Mouse (Mus musculus) kidney, postnatal 4 days (tissue): Measurements from ENCODE around the gene Wnt9a.
A peak's percentile ranks its signal among the peaks of the same experiment; 100 is the strongest.

Source experiments
- DNase-seq, 2 experiments: peaks; one replicate each; pipeline ENCODE4 v3.0.0; 2021; ENCODE audit warnings: mixed read lengths in 2 of 2

The Wnt9a gene

DNA sequence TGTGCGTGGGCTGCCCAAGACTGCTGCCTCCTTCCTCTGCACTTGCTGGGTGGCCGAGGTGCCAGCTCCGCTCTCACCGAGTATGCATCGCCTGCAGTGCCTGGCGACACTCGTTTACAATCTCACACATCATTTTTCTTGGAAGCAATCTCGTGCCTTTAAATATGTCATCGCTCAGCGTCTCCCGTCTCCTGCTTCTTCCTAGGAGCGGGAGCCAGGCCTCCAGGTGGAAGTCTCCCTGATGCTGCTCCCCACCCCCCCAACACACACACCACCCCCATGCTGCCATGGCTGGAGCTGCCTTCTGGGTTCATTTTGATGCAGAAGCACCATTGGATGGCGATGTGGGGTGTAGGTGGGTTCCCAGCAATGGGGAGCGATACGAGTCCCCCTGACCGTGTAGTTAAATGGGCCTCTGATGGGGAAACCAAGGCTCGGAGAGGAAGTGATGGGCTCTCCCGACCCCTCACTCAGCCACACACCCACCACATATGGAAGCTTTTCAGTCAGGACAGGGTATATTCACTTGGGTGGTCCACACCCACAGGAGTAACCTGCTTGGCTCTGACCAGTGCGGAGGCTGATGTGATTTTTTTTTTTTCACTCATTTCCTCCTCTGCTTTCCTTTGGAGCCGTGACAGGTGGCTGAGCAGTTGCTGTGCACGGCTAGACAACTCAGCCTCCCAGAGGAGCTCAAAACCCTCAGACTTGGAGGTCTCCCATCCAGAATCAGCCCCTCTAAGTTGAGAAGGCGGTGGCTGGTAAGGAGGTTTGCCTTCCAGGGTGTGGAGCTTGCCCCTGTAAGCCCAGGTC, 1.5 kb upstream of the Wnt9a start:
- DNase-seq = no peak

DNA sequence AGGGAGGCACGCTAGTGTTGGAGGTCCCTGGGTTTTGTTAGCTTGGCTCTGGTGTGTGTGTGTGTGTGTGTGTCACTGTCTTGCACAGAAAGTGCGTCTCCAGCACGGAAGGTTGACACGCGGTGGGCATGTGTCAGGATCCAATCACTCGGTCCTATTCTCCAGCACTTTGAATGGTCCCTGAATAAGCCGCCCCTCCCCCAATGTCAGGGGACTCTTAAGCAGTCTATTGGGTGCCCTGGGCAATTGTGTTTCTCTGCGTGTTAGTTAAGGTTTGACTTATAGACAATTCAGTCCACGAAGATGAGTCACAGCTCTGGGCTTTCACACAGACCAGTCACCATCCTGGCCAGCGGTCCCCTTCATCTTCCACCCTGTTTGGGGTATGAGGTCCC, 910 bp upstream of the Wnt9a start:
- no peak for DNase-seq

DNA sequence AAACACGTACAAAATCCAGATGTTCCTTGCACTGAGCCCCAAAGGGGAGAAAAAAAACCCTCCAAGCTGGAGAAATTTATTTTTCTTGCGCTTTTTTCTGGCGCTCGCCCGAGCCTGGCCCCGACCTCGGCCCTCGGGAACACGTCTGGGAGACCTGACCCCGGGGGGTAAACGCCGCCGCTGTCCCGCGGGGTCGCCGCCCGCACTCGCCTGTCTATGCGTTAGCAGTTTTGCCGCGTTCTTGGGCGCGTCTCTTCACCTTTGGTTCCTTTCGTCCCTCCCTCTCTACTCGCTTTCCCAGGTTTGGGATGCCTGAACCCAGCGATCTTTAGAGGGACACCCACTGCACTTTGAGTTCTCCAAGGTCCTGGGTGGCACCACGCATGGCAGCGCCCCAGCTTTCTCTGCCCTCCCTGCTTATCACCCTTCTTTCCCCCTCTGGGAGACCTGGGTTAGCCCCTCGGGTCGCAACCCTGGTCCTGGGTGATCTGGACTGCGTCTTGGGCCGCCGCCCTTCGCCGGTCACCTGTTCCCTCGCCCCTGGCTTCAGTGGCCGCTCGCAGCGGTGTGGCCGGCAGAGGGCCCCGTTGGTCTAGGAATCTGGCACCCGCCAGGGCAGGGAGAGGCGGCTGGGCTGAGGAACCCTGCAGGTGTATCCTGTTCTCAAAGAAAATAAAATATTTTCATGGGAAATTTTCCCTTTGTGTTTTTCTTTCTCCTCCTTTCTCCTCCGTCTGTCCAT, 865 bp downstream of the Wnt9a start:
- peak; percentile 92 to 93 for DNase-seq

DNA sequence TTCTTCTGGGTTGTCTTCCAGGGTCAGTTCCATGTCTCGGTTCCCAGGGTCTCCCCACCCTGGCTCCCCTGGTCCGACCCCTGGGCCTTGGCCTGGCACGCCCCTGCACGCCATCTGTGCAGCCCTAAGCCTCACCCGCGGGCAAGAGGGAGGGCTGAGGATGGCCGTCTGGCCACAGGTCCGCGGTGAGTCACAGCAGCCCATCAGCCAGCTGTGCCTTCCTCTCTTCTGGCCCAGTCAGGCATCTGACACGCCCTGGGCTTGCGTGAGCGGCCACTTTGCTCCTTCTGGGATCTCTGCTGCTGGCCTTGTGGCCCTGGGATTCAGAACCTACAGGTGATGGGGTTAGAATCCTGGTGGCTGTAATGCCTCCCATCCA, 1.4 kb downstream of the Wnt9a start:
- peak in 1 of 2 experiments; percentile 56 for DNase-seq

DNA sequence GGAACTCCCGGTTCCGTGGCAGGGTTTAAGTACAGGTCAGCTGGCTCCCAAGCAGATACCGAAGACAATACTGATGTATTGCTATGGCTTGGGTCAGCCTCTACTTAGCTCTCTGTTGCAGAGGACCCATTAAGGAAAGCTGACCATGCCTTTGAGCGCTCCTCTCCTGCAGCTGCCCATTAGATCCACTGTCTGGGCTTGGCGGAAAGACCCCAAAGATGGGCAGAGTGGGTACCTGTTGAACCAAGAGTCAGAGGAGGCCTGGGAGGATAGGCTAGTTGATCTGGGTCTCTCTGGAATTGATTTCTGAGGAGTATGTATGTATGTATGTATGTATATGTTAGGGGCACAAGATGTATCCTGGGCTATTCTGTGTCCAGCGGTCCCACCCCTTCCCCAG, 1.9 kb downstream of the Wnt9a start:
- DNase-seq = no peak

DNA sequence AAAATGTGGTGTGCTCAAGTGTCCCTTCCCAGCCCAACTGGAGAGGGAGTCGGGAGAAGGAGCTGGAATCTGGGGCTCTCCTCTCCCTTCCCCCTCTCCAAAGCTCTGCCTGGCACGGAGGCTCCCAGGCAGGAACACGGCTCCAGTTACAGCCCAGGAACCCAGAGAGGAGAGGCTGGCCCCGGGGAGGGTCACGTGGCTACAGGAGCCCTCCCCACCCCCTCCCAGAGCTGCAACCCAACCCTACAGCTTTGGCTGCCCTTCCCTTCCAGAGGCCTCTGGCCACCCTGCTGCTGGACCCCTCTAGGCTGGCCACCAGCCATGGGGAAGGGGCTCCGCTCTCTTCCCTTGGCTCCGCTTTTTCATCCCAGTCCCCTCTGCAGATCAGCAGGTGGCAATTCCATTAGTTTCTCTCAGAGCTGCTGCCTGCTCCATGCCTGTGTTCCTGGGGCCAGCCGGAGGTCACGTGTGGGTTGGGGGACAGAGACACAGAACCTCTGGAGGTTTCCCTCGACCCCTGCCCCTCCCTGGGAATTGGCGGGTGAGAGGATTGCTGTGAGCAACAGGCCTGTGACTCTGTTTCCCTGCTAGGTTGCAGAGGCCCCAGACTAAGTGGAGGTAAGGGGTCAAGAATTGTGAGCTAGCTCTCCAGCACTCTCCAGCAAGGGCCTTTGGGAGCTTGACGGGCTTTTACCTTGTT, 2.5 kb downstream of the Wnt9a start:
- DNase-seq = peak; percentile 65 to 81

DNA sequence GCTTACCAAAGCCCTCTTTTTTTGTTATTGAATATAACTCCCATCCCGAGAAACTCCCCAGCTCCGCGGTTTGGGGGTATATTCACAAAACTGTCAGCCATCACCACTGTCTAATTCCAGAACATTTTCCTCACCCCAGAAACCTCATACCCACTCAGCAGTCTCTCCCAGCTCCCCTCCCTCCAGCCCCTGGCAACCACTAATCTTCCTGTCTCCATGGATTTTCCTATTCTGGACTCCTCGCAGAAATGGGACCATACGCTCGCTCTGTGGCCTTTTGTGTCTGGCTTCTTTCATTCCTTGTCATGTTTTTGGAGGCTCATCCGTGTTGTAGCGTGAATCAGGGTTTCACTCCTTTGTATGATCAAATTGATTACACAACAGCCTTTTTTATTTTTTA, 3.2 kb downstream of the Wnt9a start:
- no peak for DNase-seq

DNA sequence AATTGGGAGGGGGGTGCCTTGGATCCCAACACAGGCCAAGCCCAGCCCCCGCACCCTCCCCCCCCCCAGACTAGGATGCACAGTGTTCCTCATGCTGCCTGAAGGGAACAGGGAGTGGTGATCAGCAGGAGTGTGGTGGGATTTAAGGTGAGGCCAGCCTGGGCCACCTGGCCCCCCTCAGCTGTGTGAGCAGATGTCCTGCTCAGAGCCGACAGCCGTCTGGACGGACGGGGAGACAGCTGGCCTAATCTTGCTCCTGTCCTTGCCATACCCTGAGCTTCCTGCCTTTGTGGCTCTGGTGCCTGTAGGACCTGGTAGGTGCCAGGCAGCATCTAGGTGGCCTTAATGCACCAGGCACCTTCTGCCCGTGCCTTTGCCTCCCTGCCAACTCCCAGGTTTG, 5.3 kb downstream of the Wnt9a start:
- no peak for DNase-seq

DNA sequence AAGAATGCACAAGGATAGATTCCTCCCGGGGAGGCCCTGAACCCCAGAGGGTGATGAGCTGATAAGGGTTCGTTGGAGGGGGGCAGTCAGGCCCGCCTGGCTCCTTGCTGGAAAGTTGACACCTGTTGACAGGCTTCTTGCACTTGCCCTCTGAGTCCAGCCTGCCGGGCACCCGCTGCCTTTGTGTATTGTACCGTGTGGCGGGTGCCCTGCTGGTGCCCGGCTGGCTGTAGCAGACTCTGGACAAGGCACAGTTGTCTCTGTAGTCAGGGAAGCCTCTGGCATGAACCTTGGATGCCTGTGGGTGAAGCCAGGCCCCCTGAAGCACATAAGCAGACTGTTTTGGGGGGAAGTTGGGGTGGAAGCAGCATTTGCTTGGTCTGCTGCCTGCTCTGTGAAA, 5.8 kb downstream of the Wnt9a start:
- peak in 1 of 2 experiments; percentile 32 for DNase-seq

DNA sequence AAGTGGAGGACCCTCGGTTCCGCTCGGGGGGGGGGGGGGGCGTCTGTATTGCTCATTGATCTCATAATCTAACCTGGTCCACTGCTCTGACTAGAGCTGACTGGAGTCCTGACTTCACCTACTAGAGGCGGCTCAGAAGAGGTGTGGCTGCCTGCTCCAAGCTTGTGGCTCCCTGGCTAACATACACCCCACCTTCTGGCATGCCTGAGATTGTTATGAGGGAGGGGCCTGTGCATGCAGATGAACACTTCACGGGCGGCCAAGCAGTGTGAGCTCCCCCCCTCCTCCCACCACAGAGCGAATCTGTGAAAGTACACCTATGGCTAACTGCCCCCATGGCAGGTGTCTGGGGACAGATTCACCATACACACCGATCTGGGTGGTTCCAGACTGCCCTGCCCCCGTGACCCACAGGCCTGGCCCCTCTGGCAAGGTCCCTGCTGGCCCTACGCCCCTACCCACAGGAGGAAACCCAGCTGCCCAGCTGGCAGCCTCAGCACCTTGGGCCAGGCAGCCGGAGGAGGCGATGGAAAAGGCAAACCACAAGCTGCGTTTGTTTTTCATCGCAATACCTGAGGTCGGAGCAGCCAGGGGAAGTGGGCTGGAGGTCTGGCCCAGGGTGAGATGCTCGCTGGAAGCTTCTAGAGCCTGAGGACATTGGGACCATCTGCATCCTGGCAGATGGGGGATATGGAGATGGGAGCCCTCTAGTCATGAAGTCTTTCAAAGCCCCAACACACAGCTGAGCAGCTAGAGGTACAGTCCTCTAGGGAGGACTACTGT, 6.5 kb downstream of the Wnt9a start:
- DNase-seq = no peak

DNA sequence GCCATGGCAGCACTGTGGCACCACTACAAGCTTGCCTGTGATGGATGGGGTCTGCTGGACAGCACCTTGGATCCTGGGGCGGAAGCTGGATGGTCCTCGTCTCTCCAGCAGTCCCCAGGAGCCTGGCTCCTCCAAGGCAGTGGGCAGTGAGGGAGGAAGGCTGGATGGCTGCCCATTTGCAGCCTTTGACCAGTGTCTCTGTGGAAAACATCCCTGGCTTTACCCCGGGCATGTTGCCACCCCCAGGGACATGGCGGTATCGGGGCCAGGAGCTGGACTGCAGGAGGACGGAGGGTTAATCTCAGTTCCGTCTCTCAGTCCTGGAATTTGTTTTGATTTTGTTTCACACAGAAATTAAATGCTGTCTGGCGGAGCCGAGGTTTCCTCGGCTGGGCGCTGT, 7.2 kb downstream of the Wnt9a start:
- DNase-seq = no peak

DNA sequence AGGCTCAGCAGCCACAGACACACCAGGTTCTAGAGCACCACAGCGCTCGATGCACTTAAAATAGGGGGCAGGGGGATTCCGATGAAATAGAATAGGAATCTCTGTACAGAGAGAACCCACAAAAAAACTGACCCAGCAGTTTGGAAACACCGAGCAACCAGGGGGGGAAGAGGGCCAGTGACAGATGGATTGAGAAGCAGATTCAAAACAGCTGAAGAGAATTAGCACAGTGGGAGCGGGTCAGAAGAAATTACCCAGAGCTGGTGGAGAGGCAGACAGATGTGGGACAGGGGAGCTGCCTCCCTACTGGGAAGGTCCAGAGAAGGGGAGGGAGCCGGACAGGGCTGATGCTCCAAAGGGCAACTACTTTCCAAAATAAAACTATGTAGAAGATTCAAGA, 9.8 kb downstream of the Wnt9a start:
- no peak for DNase-seq

DNA sequence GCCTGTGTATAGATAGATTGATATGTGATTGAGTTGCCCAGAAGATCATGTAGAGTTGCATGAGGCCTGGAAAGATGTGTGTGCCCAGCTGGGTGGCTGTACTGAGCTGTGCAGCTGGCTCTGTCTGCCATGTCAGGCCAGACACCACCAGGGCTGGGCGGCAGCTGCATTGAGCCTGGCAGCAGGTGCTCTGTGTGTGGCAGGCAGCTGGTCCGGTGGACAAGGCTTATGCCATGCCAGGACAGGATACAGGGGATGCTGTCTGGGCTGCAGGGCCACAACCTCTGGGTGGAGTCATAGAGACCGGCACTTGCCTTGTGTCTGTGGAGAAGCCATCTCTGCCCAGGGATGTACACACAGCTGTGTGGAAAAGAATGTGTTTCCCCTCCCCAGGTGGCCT, 16.3 kb downstream of the Wnt9a start:
- DNase-seq = no peak

DNA sequence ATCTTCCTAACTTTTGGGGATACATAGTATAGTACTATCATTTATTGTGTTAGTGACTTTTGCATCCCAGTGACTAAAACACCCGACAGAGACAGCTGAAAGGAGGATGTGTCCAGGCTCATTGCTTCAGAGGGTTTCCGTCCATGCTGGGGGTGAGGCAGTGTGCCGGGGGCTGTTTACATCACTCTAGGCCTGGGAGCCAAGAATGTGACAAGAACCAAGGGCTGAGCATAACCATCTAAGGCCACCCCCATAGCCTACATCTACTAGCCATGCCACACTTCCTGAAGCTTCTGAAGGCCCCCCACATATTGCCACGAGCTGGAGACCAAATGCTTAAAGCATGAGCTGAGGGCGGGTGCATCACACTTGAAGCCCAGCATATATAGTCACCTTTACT, 18.0 kb downstream of the Wnt9a start:
- DNase-seq = no peak

DNA sequence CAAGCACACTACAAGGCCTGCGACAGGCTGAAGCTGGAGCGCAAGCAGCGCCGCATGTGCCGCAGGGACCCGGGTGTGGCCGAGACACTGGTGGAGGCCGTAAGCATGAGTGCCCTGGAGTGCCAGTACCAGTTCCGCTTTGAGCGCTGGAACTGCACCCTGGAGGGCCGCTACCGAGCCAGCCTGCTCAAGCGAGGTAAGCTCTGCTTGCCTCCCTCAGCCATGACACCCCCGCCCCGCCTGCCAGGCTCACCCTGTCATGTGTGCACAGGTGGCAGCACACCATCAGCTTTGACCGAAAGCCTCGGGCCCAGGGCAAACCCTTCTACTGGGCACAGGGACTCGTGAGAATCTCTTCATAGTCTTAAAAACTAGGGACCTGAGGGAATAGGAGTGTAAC, 20.9 kb downstream of the Wnt9a start:
- peak; percentile 56 to 75 for DNase-seq

DNA sequence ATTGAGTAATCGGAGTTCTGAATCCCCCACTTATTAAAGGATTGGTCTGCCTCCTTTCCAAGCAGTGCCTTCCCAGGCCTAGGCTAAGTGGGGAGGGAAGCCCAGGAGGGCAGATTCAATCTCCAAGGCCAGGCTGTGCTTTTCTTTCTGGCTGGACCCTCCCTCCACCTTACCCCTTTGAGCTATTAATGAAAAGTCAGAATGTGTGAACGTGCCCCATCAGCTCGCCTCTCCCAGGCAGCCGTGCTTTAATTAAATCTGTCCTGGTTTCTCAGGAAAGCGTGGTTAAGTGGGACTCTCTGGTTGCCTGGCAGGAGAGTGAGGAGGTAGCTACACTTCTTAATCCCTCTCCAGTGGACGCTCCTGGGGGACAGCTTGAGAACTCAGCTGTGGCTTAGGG, 22.9 kb downstream of the Wnt9a start:
- DNase-seq = peak in 1 of 2 experiments; percentile 46

DNA sequence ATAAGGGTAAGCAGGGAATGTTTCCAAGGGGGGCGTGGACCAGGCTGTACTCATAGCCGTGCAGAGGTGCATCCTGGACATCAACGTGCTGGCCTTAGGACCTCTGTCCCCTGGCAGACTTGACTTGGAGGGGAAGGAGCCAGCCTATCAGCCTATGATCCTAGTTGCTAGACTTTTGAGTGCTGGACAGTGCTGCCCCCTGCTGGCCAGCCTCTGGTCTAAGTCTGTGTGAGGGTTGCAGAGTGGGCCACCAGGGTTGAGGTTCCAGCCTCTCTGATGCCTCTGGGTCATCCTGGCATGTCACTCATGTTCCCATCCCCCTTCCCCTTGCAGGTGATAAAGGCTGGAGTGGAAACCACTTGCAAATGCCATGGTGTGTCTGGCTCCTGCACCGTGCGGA, 23.8 kb downstream of the Wnt9a start:
- DNase-seq = peak; percentile 88 to 90

DNA sequence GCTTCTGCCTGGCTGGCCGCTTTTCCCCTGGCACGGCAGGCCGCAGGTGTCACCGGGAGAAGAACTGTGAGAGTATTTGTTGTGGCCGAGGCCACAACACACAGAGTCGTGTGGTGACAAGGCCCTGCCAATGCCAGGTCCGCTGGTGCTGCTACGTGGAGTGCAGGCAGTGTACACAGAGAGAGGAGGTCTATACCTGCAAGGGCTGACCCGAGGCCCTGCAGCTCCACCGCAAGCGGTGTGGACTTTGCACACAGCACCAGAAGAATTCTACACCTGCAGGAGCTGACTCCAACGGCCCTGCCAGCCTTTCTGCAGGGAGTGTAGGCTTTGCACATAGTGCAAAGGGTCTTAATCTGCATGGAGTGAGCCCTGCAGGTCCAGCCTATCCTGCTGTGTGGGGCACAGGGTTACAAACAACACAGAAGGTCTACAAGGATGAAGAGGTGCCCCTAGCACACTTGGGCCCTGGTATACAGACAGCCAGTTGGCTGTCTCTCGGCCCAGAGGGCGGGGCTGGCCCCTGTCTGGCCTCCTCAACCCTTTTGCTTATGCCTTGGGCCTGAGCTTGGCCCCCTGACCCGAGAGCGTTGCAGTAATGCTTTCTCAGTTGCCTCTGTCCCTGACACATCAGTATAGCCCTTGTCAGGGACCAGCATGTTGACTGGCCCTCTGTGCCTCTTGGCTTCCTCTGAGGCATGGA, 24.6 kb downstream of the Wnt9a start:
- DNase-seq = no peak

DNA sequence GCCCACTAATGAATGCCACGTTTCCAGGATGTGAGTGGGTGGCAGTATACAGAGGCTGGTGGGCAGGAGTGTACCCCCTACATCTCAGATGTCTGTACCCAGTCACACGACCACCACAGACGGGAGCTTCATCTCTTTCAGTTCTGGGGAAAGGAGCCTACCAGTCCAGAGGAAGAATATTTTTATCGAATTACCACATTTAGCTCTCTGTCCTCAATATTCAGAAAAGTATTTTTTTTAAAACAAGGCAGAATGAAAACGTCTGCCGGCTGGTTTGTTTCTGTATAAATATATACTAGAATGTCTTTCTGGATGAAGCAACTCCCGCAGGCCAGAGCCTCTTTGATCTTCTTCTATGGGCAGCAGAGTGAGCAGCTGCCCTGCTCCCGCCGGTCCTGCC, 26.2 kb downstream of the Wnt9a start:
- DNase-seq = no peak

DNA sequence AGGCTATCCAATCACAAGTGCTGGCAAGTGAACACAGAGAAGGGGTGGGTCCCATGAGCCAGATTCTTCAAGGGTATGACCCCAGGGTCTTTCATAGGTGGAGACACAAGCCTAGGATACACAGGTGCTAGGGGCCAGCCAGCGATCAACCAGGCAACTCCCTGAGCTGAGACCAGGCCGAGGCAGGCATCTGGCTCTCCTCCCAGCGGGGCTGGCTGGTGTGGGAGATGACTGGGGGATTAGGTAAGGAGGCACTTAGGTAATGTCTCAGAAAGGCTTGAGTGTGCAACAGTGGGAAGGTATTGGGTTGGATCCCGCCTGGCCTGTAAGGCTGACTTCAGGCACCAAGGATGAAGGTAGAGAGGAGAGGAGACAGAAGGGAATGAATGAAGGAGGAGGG, 28.4 kb downstream of the Wnt9a start:
- no peak for DNase-seq

DNA sequence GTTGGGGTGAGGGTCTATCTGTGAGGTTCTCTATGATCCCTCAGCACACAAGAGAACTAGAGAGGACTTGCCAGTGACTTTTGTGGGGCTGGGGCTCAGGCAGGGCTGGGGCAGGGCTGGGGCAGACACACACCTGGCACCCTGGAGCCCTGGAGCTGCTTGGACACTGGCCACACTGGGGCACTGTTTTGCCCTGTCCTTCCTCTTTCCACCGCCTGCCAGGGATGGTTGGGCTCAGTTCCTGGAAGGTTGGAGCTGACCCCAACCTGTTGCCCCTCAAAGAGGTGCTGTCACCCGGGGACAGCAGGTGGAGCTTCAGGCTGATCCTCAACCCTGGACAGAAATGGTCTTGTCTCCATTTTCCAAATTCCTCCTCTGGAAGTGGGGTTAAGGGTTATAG, 29.2 kb downstream of the Wnt9a start:
- DNase-seq = no peak

DNA sequence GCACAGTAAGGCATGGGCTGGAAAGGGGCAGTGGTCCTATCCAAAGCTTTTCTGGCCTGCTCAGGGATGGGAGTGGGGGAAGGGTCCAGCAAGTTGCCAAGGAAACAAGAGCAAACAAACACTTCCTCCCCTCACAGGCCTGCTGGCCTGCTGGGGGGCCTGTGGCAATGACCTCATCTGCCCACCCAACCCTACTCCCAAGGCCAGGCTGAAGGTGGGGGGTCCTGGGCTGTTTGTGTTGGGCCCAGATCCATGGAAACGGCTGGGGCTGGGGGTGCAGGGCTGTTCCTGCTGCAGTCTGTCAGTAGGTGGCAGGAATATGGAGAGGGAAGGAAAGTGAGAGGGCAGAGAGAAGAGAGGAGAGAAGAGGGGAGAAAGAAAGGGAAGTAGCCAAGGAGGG, 29.7 kb downstream of the Wnt9a start:
- DNase-seq = no peak
